Mouse (Mus musculus) MEL (cell line): ENCODE measurements around the gene Tmem120a.

Experiments used
- GABPA ChIP-seq: IDR thresholded peaks from 2 replicates; pipeline ENCODE4 v1.6.1; 2012; ENCODE audit warnings: low read depth, mild to moderate bottlenecking, inconsistent platforms, low read length, improper control_type of control experiment, moderate library complexity
- MAX ChIP-seq: IDR thresholded peaks from 2 replicates; pipeline ENCODE4 v1.6.1; 2011; ENCODE audit warnings: low read length, improper control_type of control experiment
- MXI1 ChIP-seq: IDR thresholded peaks from 2 replicates; pipeline ENCODE4 v1.6.1; 2011; ENCODE audit warnings: mild to moderate bottlenecking, low read depth, low read length, improper control_type of control experiment
- NRF1 ChIP-seq: IDR thresholded peaks from 2 replicates; pipeline ENCODE4 v1.6.1; 2014; ENCODE audit warnings: low read depth, mild to moderate bottlenecking, inconsistent platforms, low read length, improper control_type of control experiment, moderate library complexity; ENCODE audit not compliant: poor library complexity, insufficient read depth, severe bottlenecking
- POLR2A ChIP-seq, 2 experiments: IDR thresholded peaks; 2 replicates each; pipeline ENCODE4 v1.6.1; 2011 to 2012; ENCODE audit warnings: low read length in 2 of 2, mild to moderate bottlenecking in 2 of 2, control low read depth in 1 of 2, improper control_type of control experiment in 1 of 2, low read depth in 1 of 2, moderate library complexity in 1 of 2; ENCODE audit not compliant: control insufficient read depth in 1 of 2, insufficient read depth in 1 of 2, poor library complexity in 1 of 2
- POLR2AphosphoS5 ChIP-seq: IDR thresholded peaks from 2 replicates; pipeline ENCODE4 v1.6.1; 2012; ENCODE audit warnings: low read depth, borderline replicate concordance, mild to moderate bottlenecking, inconsistent platforms, low read length, moderate library complexity, mixed read lengths
- SMC3 ChIP-seq: IDR thresholded peaks from 2 replicates; pipeline ENCODE4 v1.6.1; 2011; ENCODE audit warnings: low read depth, low read length, improper control_type of control experiment
- TBP ChIP-seq: IDR thresholded peaks from 2 replicates; pipeline ENCODE4 v1.8.0; 2011; ENCODE audit warnings: low read depth, low read length, improper control_type of control experiment
- ZMIZ1 ChIP-seq: IDR thresholded peaks from 2 replicates; pipeline ENCODE4 v1.6.1; 2012; ENCODE audit warnings: low read depth, mild to moderate bottlenecking, inconsistent platforms, low read length, improper control_type of control experiment, moderate library complexity
- ZNF384 ChIP-seq: IDR thresholded peaks from 2 replicates; pipeline ENCODE4 v1.6.1; 2012; ENCODE audit warnings: low read depth, mild to moderate bottlenecking, inconsistent platforms, low read length, improper control_type of control experiment

DNA sequence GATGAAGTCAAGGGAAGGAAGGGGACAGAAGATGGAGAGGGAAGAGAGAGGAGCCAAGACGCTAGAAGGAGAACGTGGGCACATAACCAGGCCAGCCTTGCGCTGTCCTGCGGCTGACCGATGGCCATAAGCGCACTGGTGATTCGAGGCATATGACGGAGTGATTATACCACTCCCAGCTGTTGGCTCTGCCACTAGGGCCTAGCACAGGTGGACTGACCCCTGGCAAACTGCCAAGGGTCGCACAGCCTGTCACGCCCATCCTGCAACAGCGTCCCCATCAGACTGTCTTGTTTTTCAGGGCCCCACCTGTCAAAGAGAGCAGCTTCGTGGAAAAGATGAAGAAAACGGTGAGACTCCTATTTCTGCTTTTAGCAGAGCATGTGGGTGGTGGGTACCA is 15.9 kb downstream of the Tmem120a start:
- TF ChIP-seq ZNF384 (no peak), GABPA (no peak), POLR2A (IDR thresholded peaks at IDR 0.05; ENCODE audit: control insufficient read depth in 1 of 2, insufficient read depth in 1 of 2, low read depth in 1 of 2, low read length in 2 of 2, poor library complexity in 1 of 2) (no peak), POLR2AphosphoS5 (no peak), MXI1 (no peak), NRF1 (no peak), MAX (no peak), SMC3 (no peak), TBP (no peak), ZMIZ1 (no peak)
